Mouse (Mus musculus) midbrain, embryonic 15.5 days (tissue): Measurements from ENCODE around the gene Mtfr2. TPM values are rescaled to one million over a fixed set of nuclear protein-coding genes. Genes with fewer than 3 reads are reported as not detected.

ENCODE experiments used
- ATAC-seq: fragments of 200-750 bp; cut with Nextera tagmentation; replicated peaks from 2 replicates; pipeline ENCODE4 v1.8.0; 2017; ENCODE audit warnings: moderate TSS enrichment
- H3K27ac ChIP-seq: fragments of 300-500 bp; sonication (generic); 2 replicates; pipeline ENCODE4 v1.5.1; 2015; ENCODE audit warnings: mild to moderate bottlenecking, inconsistent platforms
- H3K27me3 ChIP-seq: fragments of 300-500 bp; sonication (generic); replicated peaks from 2 replicates; pipeline ENCODE4 v1.6.1; 2015; ENCODE audit warnings: inconsistent platforms
- H3K36me3 ChIP-seq: fragments of 300-500 bp; sonication (generic); replicated peaks from 2 replicates; pipeline ENCODE4 v1.6.1; 2015; ENCODE audit warnings: inconsistent platforms
- H3K4me1 ChIP-seq: fragments of 300-500 bp; sonication (generic); 2 replicates; pipeline ENCODE4 v1.6.1; 2015; ENCODE audit warnings: inconsistent platforms
- H3K4me2 ChIP-seq: fragments of 300-500 bp; sonication (generic); 2 replicates; pipeline ENCODE4 v1.6.1; 2015; ENCODE audit warnings: inconsistent platforms, mild to moderate bottlenecking, moderate library complexity
- H3K4me3 ChIP-seq: fragments of 300-500 bp; sonication (generic); 2 replicates; pipeline ENCODE4 v1.5.1; 2015; ENCODE audit warnings: mild to moderate bottlenecking, inconsistent platforms
- H3K9ac ChIP-seq: fragments of 300-500 bp; sonication (generic); 2 replicates; pipeline ENCODE4 v1.6.1; 2015; ENCODE audit warnings: mild to moderate bottlenecking, inconsistent platforms
- H3K9me3 ChIP-seq: fragments of 300-500 bp; sonication (generic); 2 replicates; pipeline ENCODE4 v1.6.1; 2016; ENCODE audit warnings: inconsistent platforms
- WGBS: fragments of 180-500 bp; shearing (Covaris S2); methylation state at CpG from one replicate; pipeline ENCODE4 v1.1.7; 2015; ENCODE audit warnings: mixed read lengths; 5-methylcytosine and 5-hydroxymethylcytosine counted together
- polyA plus RNA-seq: library from polyadenylated mRNA; unstranded; fragments of >200 nt; fragmentation: Nextera tagmentation; extraction: Ambion mirVana; gene quantifications from 2 replicates; pipeline ENCODE4 v1.2.1, GENCODE M21; 2015

Mtfr2 gene
- 0.38 and 0.50 TPM in 2 replicates for polyA plus RNA-seq

- ATAC-seq, result peak; percentile 96
- no peaks in the 10 kb centered on the region for H3K27me3 ChIP-seq
- peak within 1 kb of the TSS; percentile 51 for H3K4me3 ChIP-seq
- no peak within 1 kb of the TSS for H3K27ac ChIP-seq
- peaks cover 9% of the 10 kb centered on the region for H3K4me1 ChIP-seq
- peak within 1 kb of the TSS; percentile 37 for H3K9ac ChIP-seq
- peaks cover 27% of the 10 kb centered on the region for H3K36me3 ChIP-seq
- H3K4me2 ChIP-seq, result peak within 1 kb of the TSS; percentile 99
- WGBS, result 1% methylated on average over 58 of the region's 58 CpGs
- no peaks in the 10 kb centered on the region for H3K9me3 ChIP-seq
Observed at GRCm38 (mm10) chr10:20347285-20348214, at the start of gene Mtfr2. TSS of gene Mtfr2 (plus strand) at chr10:20347770.

GRCm38 (mm10) chr10:20298152-20298920 is 49.2 kb upstream of the Mtfr2 start:
- 45% methylated on average over 3 of the region's 3 CpGs for WGBS
- ATAC-seq, result no peak
- H3K4me2 ChIP-seq, result no peak overlapping the region
- H3K36me3 ChIP-seq, result no peaks in the 10 kb centered on the region
- no peaks in the 10 kb centered on the region for H3K9me3 ChIP-seq
- no peaks in the 10 kb centered on the region for H3K27me3 ChIP-seq
- H3K4me3 ChIP-seq, result no peak overlapping the region
- H3K27ac ChIP-seq, result no peak overlapping the region
- no peak overlapping the region for H3K9ac ChIP-seq
- H3K4me1 ChIP-seq, result no peaks in the 10 kb centered on the region

GRCm38 (mm10) chr10:20299114-20299513 is 48.5 kb upstream of the Mtfr2 start:
- Histone ChIP-seq H3K27me3 (no peaks in the 10 kb centered on the region), H3K4me2 (no peak overlapping the region), H3K9me3 (no peaks in the 10 kb centered on the region), H3K9ac (no peak overlapping the region), H3K4me3 (no peak overlapping the region), H3K27ac (no peak overlapping the region), H3K36me3 (no peaks in the 10 kb centered on the region), H3K4me1 (no peaks in the 10 kb centered on the region)
- no peak for ATAC-seq
- 87% methylated on average over 5 of the region's 5 CpGs for WGBS

GRCm38 (mm10) chr10:20310969-20311769 is 36.4 kb upstream of the Mtfr2 start:
- Histone ChIP-seq H3K9ac (peak overlapping the region; percentile 67), H3K9me3 (no peaks in the 10 kb centered on the region), H3K36me3 (no peaks in the 10 kb centered on the region), H3K4me2 (peak overlapping the region; percentile 65), H3K27me3 (no peaks in the 10 kb centered on the region), H3K4me3 (peak overlapping the region; percentile 86), H3K4me1 (peaks cover 21% of the 10 kb centered on the region), H3K27ac (peak overlapping the region; percentile 100)
- peak; percentile 9 for ATAC-seq
- WGBS, result 53% methylated on average over 11 of the region's 11 CpGs

GRCm38 (mm10) chr10:20311918-20312735 is 35.4 kb upstream of the Mtfr2 start, which contains the start of gene Bclaf1:
TSS of gene Bclaf1 (plus strand) at chr10:20312469.
- H3K4me3 ChIP-seq, result peak within 1 kb of the TSS; percentile 86
- H3K9me3 ChIP-seq, result no peaks in the 10 kb centered on the region
- peak within 1 kb of the TSS; percentile 65 for H3K4me2 ChIP-seq
- H3K27ac ChIP-seq, result peak within 1 kb of the TSS; percentile 100
- no peaks in the 10 kb centered on the region for H3K36me3 ChIP-seq
- under 1% methylated on average over 82 of the region's 84 CpGs for WGBS
- peak; percentile 98 for ATAC-seq
- H3K27me3 ChIP-seq, result no peaks in the 10 kb centered on the region
- H3K4me1 ChIP-seq, result peaks cover 21% of the 10 kb centered on the region
- peak within 1 kb of the TSS; percentile 91 for H3K9ac ChIP-seq

- WGBS, result under 1% methylated on average over 51 of the region's 54 CpGs
- H3K4me2 ChIP-seq, result peak overlapping the region; percentile 53
Observed at GRCm38 (mm10) chr10:20312736-20313301, 34.8 kb upstream of the Mtfr2 start.

GRCm38 (mm10) chr10:20313447-20313846 is 34.1 kb upstream of the Mtfr2 start:
- H3K36me3 ChIP-seq, result 0 out of 2 replicates have a peak, but pooled peaks cover 2% of the 10 kb centered on the region
- no peak for ATAC-seq
- H3K27me3 ChIP-seq, result no peaks in the 10 kb centered on the region
- no peaks in the 10 kb centered on the region for H3K9me3 ChIP-seq
- peak overlapping the region; percentile 86 for H3K4me3 ChIP-seq
- H3K4me2 ChIP-seq, result peak overlapping the region; percentile 53
- no peak overlapping the region for H3K27ac ChIP-seq
- H3K4me1 ChIP-seq, result peaks cover 25% of the 10 kb centered on the region
- 0 out of 2 replicates have a peak overlapping the region, but pooled peaks have one; percentile 91 for H3K9ac ChIP-seq
- 49% methylated on average over 13 of the region's 13 CpGs for WGBS

More at GRCm38 (mm10) chr10:20312736-20313301, 34.8 kb upstream of the Mtfr2 start:
- ATAC-seq, result peak; percentile 85
- Histone ChIP-seq H3K9me3 (no peaks in the 10 kb centered on the region), H3K4me1 (peaks cover 25% of the 10 kb centered on the region), H3K27me3 (no peaks in the 10 kb centered on the region), H3K27ac (peak overlapping the region; percentile 100), H3K4me3 (peak overlapping the region; percentile 86), H3K36me3 (no peaks in the 10 kb centered on the region), H3K9ac (peak overlapping the region; percentile 91)

- Histone ChIP-seq H3K9ac (no peak overlapping the region), H3K27ac (no peak overlapping the region), H3K9me3 (no peaks in the 10 kb centered on the region), H3K4me1 (peaks cover 25% of the 10 kb centered on the region), H3K4me3 (no peak overlapping the region; the same call in 1 of the 2 replicates), H3K36me3 (0 out of 2 replicates have a peak, but pooled peaks cover 2% of the 10 kb centered on the region), H3K4me2 (peak overlapping the region; percentile 53), H3K27me3 (no peaks in the 10 kb centered on the region)
- ATAC-seq, result no peak
- WGBS, result 90% methylated on average over 4 of the region's 4 CpGs
Observed at GRCm38 (mm10) chr10:20313941-20314340, 33.6 kb upstream of the Mtfr2 start.

- Histone ChIP-seq H3K4me2 (no peak overlapping the region), H3K27me3 (no peaks in the 10 kb centered on the region), H3K9me3 (no peaks in the 10 kb centered on the region), H3K9ac (no peak overlapping the region), H3K4me3 (no peak overlapping the region), H3K4me1 (peaks cover 25% of the 10 kb centered on the region), H3K36me3 (0 out of 2 replicates have a peak, but pooled peaks cover 8% of the 10 kb centered on the region), H3K27ac (no peak overlapping the region)
- no peak for ATAC-seq
- 70% methylated on average over 2 of the region's 2 CpGs for WGBS
Observed at GRCm38 (mm10) chr10:20314797-20315196, 32.8 kb upstream of the Mtfr2 start.

GRCm38 (mm10) chr10:20317466-20317865 is 30.1 kb upstream of the Mtfr2 start:
- H3K27ac ChIP-seq, result no peak overlapping the region
- no peak overlapping the region for H3K9ac ChIP-seq
- no peaks in the 10 kb centered on the region for H3K9me3 ChIP-seq
- WGBS, result 91% methylated on average over 5 of the region's 5 CpGs
- H3K4me3 ChIP-seq, result no peak overlapping the region
- peaks cover 15% of the 10 kb centered on the region for H3K4me1 ChIP-seq
- 0 out of 2 replicates have a peak, but pooled peaks cover 13% of the 10 kb centered on the region for H3K36me3 ChIP-seq
- ATAC-seq, result no peak
- H3K4me2 ChIP-seq, result no peak overlapping the region
- H3K27me3 ChIP-seq, result no peaks in the 10 kb centered on the region

GRCm38 (mm10) chr10:20326226-20326625 is 21.3 kb upstream of the Mtfr2 start:
- Histone ChIP-seq H3K27me3 (no peaks in the 10 kb centered on the region), H3K4me1 (no peaks in the 10 kb centered on the region), H3K9ac (no peak overlapping the region), H3K4me3 (no peak overlapping the region), H3K9me3 (no peaks in the 10 kb centered on the region), H3K4me2 (no peak overlapping the region), H3K36me3 (peaks cover 38% of the 10 kb centered on the region), H3K27ac (no peak overlapping the region)
- no peak for ATAC-seq
